Mouse (Mus musculus) ES-Bruce4 (cell line): ENCODE data around the gene A2m.

Source experiments
- CTCF ChIP-seq: IDR thresholded peaks from one replicate; pipeline ENCODE4 v1.8.1; 2011; ENCODE audit warnings: low read depth, low read length
- EP300 ChIP-seq: IDR thresholded peaks from 2 replicates; pipeline ENCODE4 v1.6.1; 2011; ENCODE audit warnings: low read depth, low read length; ENCODE audit not compliant: insufficient read depth
- POLR2A ChIP-seq: IDR thresholded peaks from one replicate; pipeline ENCODE4 v1.8.1; 2011; ENCODE audit warnings: low read length; ENCODE audit not compliant: insufficient read depth

- TF ChIP-seq CTCF, result no peak
- no peak for TF ChIP-seq POLR2A
- no peak for TF ChIP-seq EP300
Observed at GRCm38 (mm10) chr6:121617476-121617875, 17.7 kb upstream of the A2m start.
